Mouse (Mus musculus) layer of hippocampus, postnatal 10 days (tissue): ENCODE measurements around the gene Kmt2b. TPM values are rescaled to one million over a fixed set of nuclear protein-coding genes. Genes with fewer than 3 reads are reported as not detected.

Experiments
- DNase-seq, 2 experiments: peaks; one replicate each; pipeline ENCODE4 v3.0.0; 2021; ENCODE audit warnings: low spot score in 2 of 2
- total RNA-seq, 2 experiments: library from RNA; stranded (reverse); gene quantifications; 2 replicates each; pipeline ENCODE4 v1.2.3; 2021

Kmt2b gene
- total RNA-seq, 2 experiments from 2014 or later: 57.8 to 59.8 TPM

GRCm38 (mm10) chr7:30572389-30572788 lies 16.1 kb downstream of the Kmt2b start:
- DNase-seq: no peak

DNA sequence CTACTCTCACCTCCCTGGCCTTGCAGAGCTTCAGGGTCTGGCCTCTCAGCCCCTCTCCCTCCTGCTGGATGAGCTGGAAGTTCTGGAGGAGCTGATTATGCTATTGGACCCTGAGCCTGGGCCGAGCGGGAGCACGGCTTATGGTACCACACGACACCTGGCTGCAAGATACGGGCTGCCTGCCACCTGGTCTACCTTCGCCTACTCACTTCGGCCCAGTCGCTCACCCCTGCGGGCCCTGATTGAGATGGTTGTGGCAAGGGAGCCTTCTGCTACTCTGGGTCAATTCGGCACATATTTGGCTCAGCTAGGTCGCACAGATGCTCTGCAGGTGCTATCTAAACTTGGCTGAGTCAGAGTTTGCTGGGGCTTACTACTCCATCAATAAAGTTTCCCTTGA lies 21.0 kb downstream of the Kmt2b start:
- DNase-seq: no peak

DNA sequence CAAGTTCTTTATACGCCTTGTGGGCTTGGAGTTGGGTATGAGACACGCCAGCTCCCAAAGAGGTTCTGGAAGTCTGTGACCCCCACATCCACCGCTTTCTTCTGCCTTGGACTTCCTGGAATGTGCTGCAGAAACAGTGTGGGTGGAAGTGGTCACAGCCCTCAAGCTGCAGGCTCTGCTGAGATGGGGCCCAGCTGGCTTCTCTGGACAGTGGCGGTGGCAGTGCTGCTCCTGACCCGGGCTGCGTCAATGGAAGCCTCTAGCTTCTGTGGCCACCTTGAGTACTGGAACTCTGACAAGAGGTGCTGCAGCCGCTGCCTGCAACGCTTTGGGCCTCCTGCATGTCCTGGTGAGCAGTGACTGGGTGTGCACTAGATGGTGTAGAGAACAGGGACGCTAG lies 22.5 kb downstream of the Kmt2b start:
- no peak for DNase-seq

DNA sequence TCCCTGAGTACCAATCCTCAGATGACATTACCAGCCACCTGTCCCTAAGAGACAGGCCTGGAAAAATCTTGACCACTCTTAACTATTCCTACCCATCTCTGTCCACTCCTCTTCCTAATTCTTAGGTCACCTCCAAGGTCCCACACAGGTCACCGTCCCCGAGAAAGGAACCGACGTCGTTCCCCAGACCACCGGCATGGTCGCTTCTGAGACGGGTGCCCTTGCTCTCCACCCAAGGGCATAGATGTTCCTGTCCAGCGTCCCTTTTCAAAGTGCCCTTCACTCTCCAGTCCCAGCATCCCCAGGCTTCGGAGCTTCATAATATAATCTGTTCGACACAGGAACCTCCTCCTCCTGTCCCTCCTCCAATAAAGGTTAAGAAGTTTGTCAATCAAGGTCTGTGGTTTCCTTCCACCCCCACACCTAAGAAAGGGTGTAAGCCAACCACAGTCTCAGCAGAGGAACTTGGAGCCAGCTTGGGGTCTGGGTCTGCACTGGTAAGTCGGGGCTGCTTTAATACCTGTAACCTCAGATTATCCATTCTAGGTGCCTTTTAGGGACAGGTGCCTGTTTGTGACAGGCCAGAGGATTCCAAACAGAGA lies 23.5 kb downstream of the Kmt2b start, which contains the start of gene Igflr1:
Gene Igflr1, plus strand, starts transcription at position 458 of the 602 bp plus-strand sequence.
- DNase-seq: no peak

DNA sequence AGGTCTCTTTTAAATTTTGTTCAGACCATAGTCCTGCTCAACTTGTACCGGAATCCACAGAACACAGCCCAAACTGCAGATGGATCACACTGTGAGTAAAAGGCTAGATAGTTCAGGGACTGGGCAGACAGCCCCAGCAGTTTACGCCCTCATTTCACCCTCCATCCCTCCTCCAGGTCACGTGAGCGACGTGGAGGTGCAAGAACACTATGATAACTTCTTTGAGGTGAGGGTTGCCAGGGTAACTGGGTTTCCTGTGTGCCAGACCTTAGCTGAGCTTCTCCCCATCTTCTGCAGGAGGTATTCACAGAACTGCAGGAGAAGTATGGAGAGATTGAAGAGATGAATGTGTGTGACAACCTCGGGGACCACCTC lies 24.6 kb downstream of the Kmt2b start:
- DNase-seq: no peak

DNA sequence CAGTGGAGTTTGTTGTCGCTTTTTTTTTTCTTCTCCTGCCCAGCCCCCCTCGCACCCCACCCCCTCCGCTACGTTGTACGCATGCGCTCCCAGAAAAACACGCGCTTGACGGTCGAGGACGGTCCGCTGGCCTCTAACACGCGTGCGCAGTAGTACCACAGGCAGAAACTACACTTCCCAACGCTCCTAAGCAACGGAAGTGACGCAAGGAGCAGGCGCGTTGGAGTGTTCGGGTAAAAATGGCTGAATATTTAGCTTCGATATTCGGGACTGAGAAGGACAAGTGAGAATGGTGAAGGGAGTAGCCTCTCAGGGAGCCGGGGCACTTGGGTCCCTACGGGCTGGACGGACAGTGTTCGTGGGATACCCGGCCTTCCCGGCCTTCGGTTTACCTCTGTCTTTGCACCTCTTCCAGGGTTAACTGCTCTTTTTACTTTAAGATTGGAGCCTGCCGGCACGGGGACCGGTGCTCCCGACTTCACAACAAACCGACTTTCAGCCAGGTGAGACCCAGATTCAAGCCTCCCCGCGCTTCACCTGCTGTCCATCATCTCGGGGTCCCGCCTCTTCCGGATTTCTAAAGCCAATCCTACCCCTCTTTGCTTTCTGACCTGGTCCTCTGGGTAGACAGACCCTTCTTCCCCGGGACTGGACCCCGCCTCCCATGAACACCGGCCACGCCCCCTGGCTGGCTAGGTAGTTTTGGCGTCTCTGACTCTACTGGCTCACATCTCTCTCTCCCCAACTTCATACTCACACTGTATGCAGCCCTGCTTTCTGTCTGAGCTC lies 25.2 kb downstream of the Kmt2b start, which contains the start of the genes U2af1l4, Gm49396 and Psenen:
Gene U2af1l4, plus strand, starts transcription at position 185 of the 789 bp plus-strand sequence.
Gene Gm49396, plus strand, starts transcription at position 228 of the 789 bp plus-strand sequence.
Gene Psenen, minus strand, starts transcription at position 511 of the 789 bp plus-strand sequence.
- DNase-seq: peak; percentile 93 to 96

GRCm38 (mm10) chr7:30562526-30563116 lies 25.9 kb downstream of the Kmt2b start:
- no peak for DNase-seq

DNA sequence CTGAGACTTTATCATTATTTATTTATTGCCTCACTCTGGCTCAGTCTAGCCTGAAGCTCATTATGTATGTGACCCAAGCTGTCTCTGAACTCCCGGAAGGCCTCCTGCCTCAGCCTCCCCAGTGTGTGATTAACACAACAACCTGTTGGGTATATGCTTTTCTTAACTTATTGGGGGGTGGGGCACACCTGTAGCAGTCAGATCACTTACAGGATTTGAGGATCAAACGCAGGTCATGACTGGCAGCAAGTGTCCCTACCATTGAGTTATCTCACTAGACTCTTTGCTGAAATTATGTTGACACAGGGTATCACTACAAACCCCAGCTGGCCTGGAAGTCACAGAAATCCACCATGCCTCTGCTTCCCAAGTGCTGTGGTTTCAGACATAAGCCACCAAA lies 28.2 kb downstream of the Kmt2b start:
- no peak for DNase-seq

- peak; percentile 95 to 96 for DNase-seq
These were observed 29.0 kb downstream of the Kmt2b start, which contains the start of gene Lin37 for GRCm38 (mm10) chr7:30559443-30559954. Gene Lin37 (minus strand): TSS chr7:30559838.

- DNase-seq: no peak
These were observed 29.7 kb downstream of the Kmt2b start for GRCm38 (mm10) chr7:30558656-30559442.

DNA sequence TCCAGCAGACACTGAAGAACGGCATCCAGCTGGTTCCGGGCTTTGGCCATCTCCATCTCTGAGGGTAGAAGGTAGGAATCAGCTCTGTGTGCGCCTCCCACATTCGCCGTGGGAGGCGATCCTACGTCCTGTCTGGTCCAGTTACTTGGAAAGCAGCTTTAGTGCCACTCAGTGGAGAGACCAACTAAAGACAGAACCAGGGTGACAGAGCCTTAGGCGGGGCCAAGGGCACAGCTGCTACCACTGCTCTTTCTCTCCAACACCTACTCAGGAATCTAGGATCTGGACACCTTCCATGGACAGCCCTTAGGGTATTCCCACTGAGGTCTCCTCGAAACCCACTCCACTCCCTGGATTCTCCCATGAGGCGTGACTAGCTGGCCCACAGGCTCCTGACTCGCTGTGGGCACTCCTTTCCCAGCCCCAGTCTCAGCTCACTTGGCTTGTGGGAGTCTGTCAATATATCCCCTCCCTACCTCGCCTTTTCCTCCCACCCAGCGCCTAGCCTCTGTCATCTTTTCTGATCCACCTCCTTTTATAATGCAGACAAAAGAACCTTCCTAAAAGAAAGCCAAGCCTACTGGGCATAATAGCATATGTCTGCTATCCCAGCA lies 30.5 kb downstream of the Kmt2b start:
- no peak for DNase-seq

DNA sequence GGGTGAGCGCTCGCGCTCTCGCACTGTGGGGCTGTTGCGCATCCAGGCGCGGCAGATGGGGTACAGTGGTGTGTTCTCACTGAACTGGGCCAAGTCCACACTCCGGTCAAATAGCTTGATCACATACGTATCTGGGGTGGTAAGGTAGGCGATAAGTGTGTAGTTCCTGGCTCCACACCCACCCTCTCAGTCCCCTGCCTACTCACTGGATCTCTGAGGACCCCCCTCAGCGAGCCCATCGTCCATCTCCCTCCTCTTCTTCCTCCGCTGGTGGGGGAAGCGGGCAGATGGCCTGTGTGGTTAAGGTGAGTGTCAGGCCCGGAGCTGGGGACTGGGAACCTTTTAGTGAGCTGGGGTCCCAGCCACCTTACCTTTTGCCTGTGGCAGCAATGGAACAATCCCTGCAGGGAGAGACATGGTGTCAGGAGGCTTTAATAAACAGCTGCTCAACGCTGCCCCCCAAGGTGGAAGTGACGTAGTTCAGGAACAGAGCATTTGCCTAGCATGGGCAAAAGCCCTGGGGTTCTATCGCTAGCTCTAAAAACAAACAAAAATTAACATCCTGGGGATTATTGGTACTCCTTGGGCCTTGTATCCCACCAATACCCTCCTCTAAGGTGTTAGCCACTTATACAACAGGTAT lies 31.5 kb downstream of the Kmt2b start:
- DNase-seq: no peak

GRCm38 (mm10) chr7:30553810-30554584 lies 34.5 kb downstream of the Kmt2b start:
- DNase-seq: no peak

GRCm38 (mm10) chr7:30553021-30553589 lies 35.4 kb downstream of the Kmt2b start:
- peak; percentile 37 to 56 for DNase-seq

DNA sequence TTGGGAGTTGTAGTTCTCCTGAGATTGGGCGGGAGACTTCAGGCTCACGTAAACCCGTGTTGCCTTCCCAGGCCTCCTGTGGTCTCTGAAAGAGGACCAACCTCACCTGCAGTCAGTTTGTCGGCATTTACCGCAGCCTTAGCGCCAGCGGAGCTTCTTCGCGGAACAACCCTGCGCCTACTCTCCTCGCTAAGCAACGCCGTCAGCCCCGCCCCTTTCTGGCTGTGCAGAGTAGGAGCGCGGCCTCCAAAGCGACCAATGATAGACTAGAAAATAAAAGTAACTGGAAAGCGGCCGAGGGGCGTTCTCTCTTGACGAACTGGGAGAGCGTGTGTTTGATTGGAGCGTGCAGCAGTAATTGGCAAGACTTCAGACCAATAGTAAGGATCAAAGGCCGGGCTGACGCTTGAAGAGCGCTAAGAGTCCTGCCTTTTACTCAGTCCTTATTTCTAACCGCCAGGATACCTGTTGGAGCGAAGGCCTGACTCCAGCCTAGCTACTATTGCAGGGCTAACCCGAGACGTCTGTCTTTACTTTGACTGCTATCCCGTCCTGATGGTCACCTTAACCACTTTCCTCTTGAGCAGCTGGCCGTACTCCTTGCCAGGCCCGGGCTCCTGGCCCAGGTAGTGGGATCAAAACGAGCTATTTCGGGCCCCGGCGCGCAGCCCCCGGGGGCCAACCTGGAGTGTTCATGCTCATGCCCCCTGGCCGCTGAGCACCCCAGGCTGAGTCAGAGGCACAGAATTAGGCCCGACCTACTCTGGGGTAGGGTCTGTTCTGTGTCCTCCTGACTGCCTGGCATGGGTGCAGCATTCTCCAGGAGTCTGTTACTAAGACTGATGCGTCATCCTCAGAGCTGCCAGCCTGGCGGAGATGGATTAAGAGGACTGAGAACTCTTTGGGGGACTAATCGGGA lies 36.2 kb downstream of the Kmt2b start, which contains the start of the genes Hspb6 and Proser3:
Gene Hspb6, plus strand, starts transcription at position 77 of the 919 bp plus-strand sequence.
Gene Proser3, minus strand, starts transcription at position 198 of the 919 bp plus-strand sequence.
- peak; percentile 95 to 97 for DNase-seq

- no peak for DNase-seq
These were observed 37.0 kb downstream of the Kmt2b start for GRCm38 (mm10) chr7:30551445-30552101.

DNA sequence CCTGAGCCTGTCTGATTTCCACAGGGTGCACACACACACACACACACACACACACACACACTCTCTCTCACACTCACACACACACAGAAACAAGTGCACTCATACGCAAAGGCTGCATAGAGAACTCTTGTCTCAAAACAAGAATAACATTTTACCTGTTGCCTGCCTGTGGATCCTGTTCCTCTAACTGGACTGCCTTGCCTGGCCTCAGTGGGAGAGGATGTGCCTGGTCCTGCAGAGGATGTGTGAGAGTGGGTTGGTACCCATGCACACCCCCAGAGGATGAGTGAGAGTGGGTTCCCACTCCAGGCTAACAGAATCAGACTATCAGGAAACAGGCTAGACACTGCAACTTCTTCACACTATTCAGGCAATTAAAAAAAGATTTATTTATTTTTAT lies 37.9 kb downstream of the Kmt2b start:
- no peak for DNase-seq
